Mouse (Mus musculus): ENCODE measurements at regions not wholly inside any gene's neighbourhood (a gene's known extent, or its start where the extent isn't known, plus 50 kb on each side); places are given as distances from the start of the nearest gene placed in this dataset.

- no peak overlapping the region for H3K4me3 ChIP-seq (ENCODE audit: low read length)
- no peak overlapping the region for H3K4me2 ChIP-seq (ENCODE audit: low read depth, low read length)
- 40% methylated on average over 15 of the region's 15 CpGs for WGBS
- no peak for ATAC-seq (replicated peaks; ENCODE audit: extremely low read depth, insufficient read depth, low FRiP score)
- H3K9me3 ChIP-seq (replicated peaks; ENCODE audit: control insufficient read depth, low read length), result no peaks in the 10 kb centered on the region
- H3K27ac ChIP-seq (ENCODE audit: low read length), result no peak overlapping the region
- H3K36me3 ChIP-seq (ENCODE audit: control insufficient read depth, insufficient read depth), result no peaks in the 10 kb centered on the region
- H3K4me1 ChIP-seq (ENCODE audit: control insufficient read depth, insufficient read depth, low read length), result no peaks in the 10 kb centered on the region
- H3K27me3 ChIP-seq (ENCODE audit: control insufficient read depth, insufficient read depth, low read length), result no peaks in the 10 kb centered on the region
- H3K9ac ChIP-seq (ENCODE audit: low read length), result no peak overlapping the region
These were observed 105.7 kb downstream of the Insig2 start for GRCm38 (mm10) chr1:121226466-121227232.

GRCm38 (mm10) chr1:121227233-121227594 lies 105.2 kb downstream of the Insig2 start:
- Histone ChIP-seq H3K9me3 (replicated peaks; ENCODE audit: control insufficient read depth, low read length) (no peaks in the 10 kb centered on the region), H3K9ac (ENCODE audit: low read length) (no peak overlapping the region), H3K4me1 (ENCODE audit: control insufficient read depth, insufficient read depth, low read length) (no peaks in the 10 kb centered on the region), H3K4me3 (ENCODE audit: low read length) (no peak overlapping the region), H3K4me2 (ENCODE audit: low read depth, low read length) (no peak overlapping the region), H3K36me3 (ENCODE audit: control insufficient read depth, insufficient read depth) (no peaks in the 10 kb centered on the region), H3K27me3 (ENCODE audit: control insufficient read depth, insufficient read depth, low read length) (no peaks in the 10 kb centered on the region), H3K27ac (ENCODE audit: low read length) (no peak overlapping the region)
- no peak for ATAC-seq (replicated peaks; ENCODE audit: extremely low read depth, insufficient read depth, low FRiP score)
- 72% methylated on average over 6 of the region's 6 CpGs for WGBS

- Histone ChIP-seq H3K4me1 (ENCODE audit: control insufficient read depth, insufficient read depth, low read length) (no peaks in the 10 kb centered on the region), H3K27me3 (ENCODE audit: control insufficient read depth, insufficient read depth, low read length) (no peaks in the 10 kb centered on the region)
These were observed 88.8 kb downstream of the Insig2 start for GRCm38 (mm10) chr1:121243576-121243975.

DNA sequence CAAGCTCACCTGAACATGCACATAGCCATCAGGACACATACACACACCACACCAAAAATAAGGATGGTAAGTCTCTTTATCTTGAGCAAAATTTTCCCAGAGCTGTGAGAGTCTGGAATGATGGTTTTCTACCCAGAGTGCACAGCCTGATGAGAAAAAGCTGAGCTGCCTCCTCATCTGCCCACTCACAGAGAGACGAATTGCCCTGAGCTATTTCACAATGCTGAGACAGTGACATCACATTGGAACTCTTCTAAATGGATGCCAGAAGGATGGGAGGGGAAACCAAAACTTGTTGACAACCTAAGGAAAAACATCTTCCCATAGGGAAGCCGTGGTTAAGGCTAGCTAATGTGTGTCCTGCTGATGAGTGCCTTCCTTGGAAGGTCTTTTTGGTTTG lies 84.8 kb downstream of the Insig2 start:
- Histone ChIP-seq H3K4me1 (ENCODE audit: control insufficient read depth, insufficient read depth, low read length) (no peaks in the 10 kb centered on the region), H3K9ac (ENCODE audit: low read length) (no peak overlapping the region), H3K36me3 (ENCODE audit: control insufficient read depth, insufficient read depth) (no peaks in the 10 kb centered on the region), H3K4me3 (ENCODE audit: low read length) (no peak overlapping the region), H3K4me2 (ENCODE audit: low read depth, low read length) (no peak overlapping the region), H3K9me3 (replicated peaks; ENCODE audit: control insufficient read depth, low read length) (no peaks in the 10 kb centered on the region), H3K27me3 (ENCODE audit: control insufficient read depth, insufficient read depth, low read length) (no peaks in the 10 kb centered on the region), H3K27ac (ENCODE audit: low read length) (no peak overlapping the region)
- ATAC-seq (replicated peaks; ENCODE audit: extremely low read depth, insufficient read depth, low FRiP score), result no peak
- WGBS, result 41% methylated on average over 2 of the region's 2 CpGs

More at GRCm38 (mm10) chr1:121243576-121243975, 88.8 kb downstream of the Insig2 start:
- Histone ChIP-seq H3K4me3 (ENCODE audit: low read length) (no peak overlapping the region), H3K9me3 (replicated peaks; ENCODE audit: control insufficient read depth, low read length) (no peaks in the 10 kb centered on the region), H3K4me2 (ENCODE audit: low read depth, low read length) (no peak overlapping the region), H3K36me3 (ENCODE audit: control insufficient read depth, insufficient read depth) (no peaks in the 10 kb centered on the region), H3K9ac (ENCODE audit: low read length) (no peak overlapping the region), H3K27ac (ENCODE audit: low read length) (no peak overlapping the region)
- 28% methylated on average over 6 of the region's 6 CpGs for WGBS
- ATAC-seq (replicated peaks; ENCODE audit: extremely low read depth, insufficient read depth, low FRiP score), result no peak

GRCm38 (mm10) chr1:121249081-121249480 lies 83.3 kb downstream of the Insig2 start:
- no peak for ATAC-seq (replicated peaks; ENCODE audit: extremely low read depth, insufficient read depth, low FRiP score)
- Histone ChIP-seq H3K27me3 (ENCODE audit: control insufficient read depth, insufficient read depth, low read length) (no peaks in the 10 kb centered on the region), H3K4me1 (ENCODE audit: control insufficient read depth, insufficient read depth, low read length) (no peaks in the 10 kb centered on the region), H3K27ac (ENCODE audit: low read length) (no peak overlapping the region), H3K4me3 (ENCODE audit: low read length) (no peak overlapping the region), H3K9me3 (replicated peaks; ENCODE audit: control insufficient read depth, low read length) (no peaks in the 10 kb centered on the region), H3K36me3 (ENCODE audit: control insufficient read depth, insufficient read depth) (no peaks in the 10 kb centered on the region), H3K4me2 (ENCODE audit: low read depth, low read length) (no peak overlapping the region), H3K9ac (ENCODE audit: low read length) (no peak overlapping the region)
- 43% methylated on average over 1 of the region's 1 CpGs for WGBS

DNA sequence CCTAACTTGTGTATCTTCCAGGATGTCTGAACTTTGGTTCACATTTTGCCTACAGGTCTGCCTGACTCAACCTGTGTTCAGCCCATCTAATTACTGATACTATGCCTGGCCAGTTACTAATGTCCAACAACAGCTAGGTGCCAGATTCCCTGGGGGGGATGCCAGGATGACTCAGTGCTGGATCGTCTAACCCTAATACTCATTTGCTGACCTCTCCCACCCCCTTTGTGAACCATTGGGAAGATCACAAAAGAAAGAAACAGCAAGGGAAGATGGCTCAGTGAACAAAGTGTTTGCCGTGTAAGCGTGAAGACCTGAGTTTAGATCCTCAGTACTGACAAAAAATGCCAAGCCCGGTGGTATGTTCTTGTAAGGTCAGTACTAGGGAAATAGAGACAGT lies 81.7 kb downstream of the Insig2 start:
- Histone ChIP-seq H3K36me3 (ENCODE audit: control insufficient read depth, insufficient read depth) (no peaks in the 10 kb centered on the region), H3K4me2 (ENCODE audit: low read depth, low read length) (no peak overlapping the region), H3K4me1 (ENCODE audit: control insufficient read depth, insufficient read depth, low read length) (no peaks in the 10 kb centered on the region), H3K4me3 (ENCODE audit: low read length) (no peak overlapping the region), H3K27ac (ENCODE audit: low read length) (no peak overlapping the region), H3K9ac (ENCODE audit: low read length) (no peak overlapping the region), H3K9me3 (replicated peaks; ENCODE audit: control insufficient read depth, low read length) (no peaks in the 10 kb centered on the region), H3K27me3 (ENCODE audit: control insufficient read depth, insufficient read depth, low read length) (no peaks in the 10 kb centered on the region)
- 83% methylated on average over 4 of the region's 4 CpGs for WGBS
- ATAC-seq (replicated peaks; ENCODE audit: extremely low read depth, insufficient read depth, low FRiP score), result no peak

DNA sequence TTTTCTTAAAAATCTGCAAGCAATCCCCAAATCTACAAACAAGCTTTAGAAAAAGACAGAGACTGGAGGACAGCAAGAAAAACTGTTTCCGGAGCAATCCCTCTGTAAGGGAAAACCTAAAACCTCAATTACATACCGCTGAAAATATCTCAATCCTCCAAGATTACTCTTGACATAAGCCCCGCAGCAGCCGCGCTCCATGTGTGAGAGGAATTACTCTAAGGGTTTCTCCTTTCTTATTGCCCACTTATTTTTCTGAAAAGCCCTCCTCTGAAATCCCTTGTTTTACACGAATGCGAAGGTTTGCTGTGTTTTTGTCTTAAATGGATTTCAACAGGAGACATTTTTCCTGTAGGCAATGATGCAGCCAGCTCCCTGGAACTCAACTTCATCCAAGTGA lies 80.3 kb downstream of the Insig2 start:
- Histone ChIP-seq H3K36me3 (ENCODE audit: control insufficient read depth, insufficient read depth) (no peaks in the 10 kb centered on the region), H3K27me3 (ENCODE audit: control insufficient read depth, insufficient read depth, low read length) (no peaks in the 10 kb centered on the region), H3K27ac (ENCODE audit: low read length) (no peak overlapping the region), H3K9me3 (replicated peaks; ENCODE audit: control insufficient read depth, low read length) (no peaks in the 10 kb centered on the region), H3K9ac (ENCODE audit: low read length) (no peak overlapping the region), H3K4me3 (ENCODE audit: low read length) (no peak overlapping the region), H3K4me1 (ENCODE audit: control insufficient read depth, insufficient read depth, low read length) (no peaks in the 10 kb centered on the region), H3K4me2 (ENCODE audit: low read depth, low read length) (no peak overlapping the region)
- 84% methylated on average over 7 of the region's 7 CpGs for WGBS
- ATAC-seq (replicated peaks; ENCODE audit: extremely low read depth, insufficient read depth, low FRiP score), result no peak

- H3K36me3 ChIP-seq (ENCODE audit: control insufficient read depth, insufficient read depth), result no peaks in the 10 kb centered on the region
- no peaks in the 10 kb centered on the region for H3K27me3 ChIP-seq (ENCODE audit: control insufficient read depth, insufficient read depth, low read length)
- H3K4me3 ChIP-seq (ENCODE audit: low read length), result no peak overlapping the region
- WGBS, result 61% methylated on average over 9 of the region's 9 CpGs
- ATAC-seq (replicated peaks; ENCODE audit: extremely low read depth, insufficient read depth, low FRiP score), result no peak
- no peaks in the 10 kb centered on the region for H3K9me3 ChIP-seq (replicated peaks; ENCODE audit: control insufficient read depth, low read length)
- H3K4me1 ChIP-seq (ENCODE audit: control insufficient read depth, insufficient read depth, low read length), result no peaks in the 10 kb centered on the region
- no peak overlapping the region for H3K4me2 ChIP-seq (ENCODE audit: low read depth, low read length)
- H3K9ac ChIP-seq (ENCODE audit: low read length), result no peak overlapping the region
- no peak overlapping the region for H3K27ac ChIP-seq (ENCODE audit: low read length)
These were observed 78.2 kb downstream of the Insig2 start for GRCm38 (mm10) chr1:121254196-121254595.

Measured in heart, embryonic 16.5 days (tissue).